ENCODE assay signal across 7 mouse cellular contexts in genomic region chr13:100730861-100731176, GRCm38 (mm10). TPM values are rescaled to one million over a fixed set of nuclear protein-coding genes. Genes with fewer than 3 reads are reported as not detected.
DNase-seq lines count a peak whose midpoint lies in the region; ATAC-seq and TF ChIP-seq lines count a peak whose summit lies in the region.

TSS of gene Cdk7 (minus strand) at chr13:100730939.

- H3K9ac ChIP-seq in intestine, postnatal 0 days (ENCODE audit: low read depth, low read length) = peak within 1 kb of the TSS; percentile 81
- peak within 1 kb of the TSS; percentile 89 for H3K9ac ChIP-seq in midbrain, embryonic 12.5 days (replicated peaks)

- peaks cover 11% of the 10 kb centered on the region; the same call in 1 of the 2 replicates for H3K36me3 ChIP-seq in intestine, postnatal 0 days (ENCODE audit: control insufficient read depth, insufficient read depth)
- H3K36me3 ChIP-seq in midbrain, embryonic 12.5 days = peaks cover 23% of the 10 kb centered on the region
- peaks cover 13% of the 10 kb centered on the region for H3K36me3 ChIP-seq in small intestine, adult 2 months (ENCODE audit: control insufficient read depth, insufficient read depth, low read length)

- H3K4me3 ChIP-seq in intestine, postnatal 0 days (ENCODE audit: low read depth, low read length) = peak within 1 kb of the TSS; percentile 92
- peak within 1 kb of the TSS; percentile 79 for H3K4me3 ChIP-seq in midbrain, embryonic 12.5 days
- peak within 1 kb of the TSS; percentile 88 for H3K4me3 ChIP-seq in small intestine, adult 2 months (ENCODE audit: low read depth, low read length)

- no peak for TF ChIP-seq CTCF in intestine, postnatal 0 days (IDR thresholded peaks at IDR 0.05; ENCODE audit: low read depth)
- TF ChIP-seq CTCF in small intestine, adult 2 months (IDR thresholded peaks at IDR 0.05; ENCODE audit: extremely low read depth, insufficient read length, insufficient replicate concordance, low read depth, low read length) = no peak

- H3K27me3 ChIP-seq in intestine, postnatal 0 days (replicated peaks; ENCODE audit: control insufficient read depth, insufficient read depth, low read length) = no peaks in the 10 kb centered on the region
- H3K27me3 ChIP-seq in midbrain, embryonic 12.5 days = no peaks in the 10 kb centered on the region
- no peaks in the 10 kb centered on the region for H3K27me3 ChIP-seq in small intestine, adult 2 months (ENCODE audit: control insufficient read depth, insufficient read depth, low read length)

- no peaks in the 10 kb centered on the region for H3K9me3 ChIP-seq in intestine, postnatal 0 days (ENCODE audit: control insufficient read depth)
- H3K9me3 ChIP-seq in midbrain, embryonic 12.5 days = no peaks in the 10 kb centered on the region

- H3K27ac ChIP-seq in intestine, postnatal 0 days (ENCODE audit: low read depth, low read length) = peak within 1 kb of the TSS; percentile 94
- H3K27ac ChIP-seq in midbrain, embryonic 12.5 days (replicated peaks) = peak within 1 kb of the TSS; percentile 86
- peak within 1 kb of the TSS; percentile 53 for H3K27ac ChIP-seq in small intestine, adult 2 months (ENCODE audit: insufficient read depth, low read depth, low read length)

- no peaks in the 10 kb centered on the region for H3K4me1 ChIP-seq in intestine, postnatal 0 days (replicated peaks; ENCODE audit: control insufficient read depth, insufficient read depth, low read length)
- H3K4me1 ChIP-seq in midbrain, embryonic 12.5 days = peaks cover 12% of the 10 kb centered on the region
- peaks cover 2% of the 10 kb centered on the region; the same call in 1 of the 2 replicates for H3K4me1 ChIP-seq in small intestine, adult 2 months (ENCODE audit: control insufficient read depth, insufficient read depth, insufficient read length, low read length)

- TF ChIP-seq POLR2A in small intestine, adult 2 months (IDR thresholded peaks at IDR 0.05; ENCODE audit: low read depth, low read length) = peak; percentile 27; the same call in 1 of the 2 replicates

- peak; percentile 98 for ATAC-seq in intestine, postnatal 0 days
- peak; percentile 100 for ATAC-seq in midbrain, embryonic 12.5 days (ENCODE audit: low FRiP score, low read depth)

- DNase-seq in adrenal gland, adult 8-10 months = peak; percentile 91
- peak; percentile 93 for DNase-seq in embryo, embryonic 9.5 days (ENCODE audit: extremely low spot score)
- DNase-seq in gonadal fat pad, adult 2 months (ENCODE audit: low read depth) = peak; percentile 58
- peak; percentile 93 for DNase-seq in left cerebral cortex, postnatal 4 days

- WGBS in intestine, postnatal 0 days = under 1% methylated on average over 19 of the region's 19 CpGs
- 0% methylated on average over 19 of the region's 19 CpGs for WGBS in midbrain, embryonic 12.5 days
- WGBS in small intestine, adult 2 months = under 1% methylated on average over 19 of the region's 19 CpGs

- H3K4me2 ChIP-seq in intestine, postnatal 0 days (replicated peaks; ENCODE audit: low read depth) = peak within 1 kb of the TSS; percentile 80
- peak within 1 kb of the TSS; percentile 79 for H3K4me2 ChIP-seq in midbrain, embryonic 12.5 days (replicated peaks)

- intact Hi-C loops in left cerebral cortex, postnatal 4 days (cut with DNase I) = no loop called here

RNA-seq across cellular contexts. Expression of gene Cdk7, which starts in this region (rescaled TPM):
- 10 to 100 TPM; 45.1 to 57.7 (median 45.5) TPM for total RNA-seq in adrenal gland, adult 8-10 months (2022)
- 19.7 and 20.7 TPM in 2 replicates for polyA plus RNA-seq in gonadal fat pad, adult 2 months (2012; rRNA removed)
- 44.3 and 47.3 TPM in 2 replicates for polyA plus RNA-seq in intestine, postnatal 0 days (2015; fragmentation: Nextera tagmentation; extraction: Ambion mirVana)
- total RNA-seq in left cerebral cortex, postnatal 4 days (2021) = 10 to 100 TPM; 37.8 to 39.9 TPM
- 63.2 and 67.5 TPM in 2 replicates for polyA plus RNA-seq in midbrain, embryonic 12.5 days (2016; fragmentation: Nextera tagmentation; extraction: Ambion mirVana)
- polyA plus RNA-seq in small intestine, adult 2 months (2012; rRNA removed) = 2.9 and 6.9 TPM in 2 replicates

Comparison
In these comparisons a context has a peak if more than half of its experiments do, and no peak if none do; other contexts are left out.
1. Peak in every context shown above with its lines: DNase-seq, ATAC-seq, H3K4me3 ChIP-seq and H3K27ac ChIP-seq.